Mouse (Mus musculus): ENCODE measurements around the gene Ccdc185. TPM values are rescaled to one million over a fixed set of nuclear protein-coding genes. Genes with fewer than 3 reads are reported as not detected.
A peak's percentile ranks its signal among the peaks of the same experiment; 100 is the strongest.

Ccdc185 gene
- polyA plus RNA-seq, 1 experiment from 2014 or later = not detected

DNA sequence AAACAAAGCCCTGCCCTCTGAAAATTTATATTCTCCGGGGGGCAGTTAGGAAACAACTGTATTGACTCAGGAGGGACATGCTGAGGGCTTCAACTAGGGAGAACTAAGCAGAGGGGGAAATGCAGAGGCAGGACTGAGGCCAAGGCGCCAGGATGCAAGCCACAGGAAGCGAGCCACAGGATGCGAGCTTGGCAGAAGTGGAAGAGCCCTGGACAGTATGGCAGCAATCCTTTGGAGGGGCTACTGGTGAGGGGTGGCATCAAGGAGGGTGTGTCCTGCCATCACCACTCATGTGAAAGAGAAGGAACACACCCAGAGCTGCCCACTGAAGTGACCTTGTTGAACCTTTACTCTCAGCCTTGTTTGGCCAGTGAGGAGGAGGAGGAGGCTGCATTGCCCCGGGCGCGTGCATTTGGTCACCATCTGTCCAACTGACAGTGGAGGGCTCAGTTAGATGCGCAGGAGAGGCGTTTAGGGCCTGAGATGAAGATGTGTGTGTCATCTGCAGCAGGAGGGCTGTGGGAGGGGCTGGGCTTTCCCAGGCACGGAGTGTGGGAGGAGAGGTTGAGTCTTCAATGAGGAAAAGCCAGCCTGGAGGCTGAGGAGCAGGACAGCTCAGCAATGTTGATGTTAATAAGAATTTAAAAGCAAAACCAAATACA is 27.9 kb upstream of the Ccdc185 start:
- Histone ChIP-seq H3K9ac (no peak overlapping the region), H3K4me1 (peaks cover 13% of the 10 kb centered on the region), H3K4me2 (no peak overlapping the region), H3K36me3 (0 out of 2 replicates have a peak, but pooled peaks cover 5% of the 10 kb centered on the region), H3K4me3 (replicated peaks) (no peak overlapping the region), H3K27ac (0 out of 2 replicates have a peak overlapping the region, but pooled peaks have one; percentile 37), H3K9me3 (replicated peaks) (no peaks in the 10 kb centered on the region), H3K27me3 (no peaks in the 10 kb centered on the region)
- ATAC-seq (replicated peaks; ENCODE audit: low FRiP score) = 0 out of 2 replicates have a peak, but pooled peaks have one; percentile 52
- WGBS = 26% methylated on average over 10 of the region's 10 CpGs

DNA sequence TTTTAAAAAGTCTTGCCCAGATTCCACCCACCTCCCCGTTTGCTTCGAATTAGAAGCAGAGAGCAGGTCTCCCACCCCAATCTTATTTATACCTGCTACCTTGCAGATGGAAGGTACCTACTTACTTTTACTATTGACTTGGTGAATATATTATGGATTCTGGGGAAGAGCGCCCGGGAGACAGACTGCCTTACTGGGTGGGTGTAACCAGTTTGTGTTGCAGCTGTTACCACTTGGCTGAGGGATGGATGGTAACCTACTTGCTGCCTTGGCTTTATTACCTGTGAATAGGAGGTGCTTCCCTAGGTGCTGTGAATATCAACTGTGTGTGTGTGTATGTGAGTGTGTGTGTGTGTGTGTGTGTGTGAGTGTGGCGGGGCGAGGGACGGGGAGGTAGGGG is 26.6 kb upstream of the Ccdc185 start:
- Histone ChIP-seq H3K36me3 (0 out of 2 replicates have a peak, but pooled peaks cover 5% of the 10 kb centered on the region), H3K9me3 (replicated peaks) (no peaks in the 10 kb centered on the region), H3K27ac (no peak overlapping the region)

DNA sequence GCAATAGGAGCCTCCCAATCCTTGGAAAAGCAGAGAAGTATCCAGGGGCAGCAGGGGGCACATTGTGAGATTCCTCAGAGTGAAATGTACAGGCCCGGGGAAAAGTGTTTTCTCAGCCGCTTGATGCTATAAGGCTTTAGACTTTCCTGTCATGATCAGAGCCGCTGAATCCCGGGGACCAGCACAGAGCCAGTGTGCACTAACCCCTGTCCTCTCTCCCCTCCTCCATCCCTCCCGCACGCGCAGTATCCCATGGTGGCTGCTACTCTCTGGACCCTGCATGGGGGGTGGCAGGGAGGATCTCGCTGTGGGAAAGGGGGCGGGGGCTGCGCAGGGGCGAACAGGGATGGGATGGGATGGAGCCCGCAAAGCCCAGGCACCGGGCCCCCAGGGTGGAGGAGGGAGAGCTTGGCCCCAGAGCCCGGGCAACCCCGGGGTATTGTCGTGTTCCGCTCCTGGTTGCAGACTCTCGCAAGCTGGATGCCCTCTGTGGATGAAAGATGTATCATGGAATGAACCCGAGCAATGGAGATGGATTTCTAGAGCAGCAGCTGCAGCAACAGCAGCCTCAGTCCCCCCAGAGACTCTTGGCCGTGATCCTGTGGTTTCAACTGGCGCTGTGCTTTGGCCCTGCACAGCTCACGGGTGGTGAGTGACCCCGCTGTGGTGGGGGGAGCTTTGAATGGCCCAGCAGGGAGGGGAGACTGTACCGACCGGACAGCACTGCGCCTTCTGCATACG is 15.7 kb upstream of the Ccdc185 start:
- Histone ChIP-seq H3K9ac (peak overlapping the region; percentile 51), H3K9me3 (replicated peaks) (no peaks in the 10 kb centered on the region), H3K36me3 (no peaks in the 10 kb centered on the region), H3K4me3 (replicated peaks) (peak overlapping the region; percentile 67), H3K27ac (peak overlapping the region; percentile 70), H3K4me2 (peak overlapping the region; percentile 97), H3K4me1 (peaks cover 24% of the 10 kb centered on the region), H3K27me3 (peaks cover 8% of the 10 kb centered on the region)
- ATAC-seq (replicated peaks; ENCODE audit: low FRiP score) = peak; percentile 84
- 3% methylated on average over 27 of the region's 27 CpGs for WGBS

More for the DNA sequence above, 26.6 kb upstream of the Ccdc185 start:
- H3K4me3 ChIP-seq (replicated peaks) = no peak overlapping the region
- no peak for ATAC-seq (replicated peaks; ENCODE audit: low FRiP score)
- 94% methylated on average over 7 of the region's 7 CpGs for WGBS
- no peak overlapping the region for H3K4me2 ChIP-seq
- H3K9ac ChIP-seq = no peak overlapping the region
- no peaks in the 10 kb centered on the region for H3K27me3 ChIP-seq
- peaks cover 13% of the 10 kb centered on the region for H3K4me1 ChIP-seq

DNA sequence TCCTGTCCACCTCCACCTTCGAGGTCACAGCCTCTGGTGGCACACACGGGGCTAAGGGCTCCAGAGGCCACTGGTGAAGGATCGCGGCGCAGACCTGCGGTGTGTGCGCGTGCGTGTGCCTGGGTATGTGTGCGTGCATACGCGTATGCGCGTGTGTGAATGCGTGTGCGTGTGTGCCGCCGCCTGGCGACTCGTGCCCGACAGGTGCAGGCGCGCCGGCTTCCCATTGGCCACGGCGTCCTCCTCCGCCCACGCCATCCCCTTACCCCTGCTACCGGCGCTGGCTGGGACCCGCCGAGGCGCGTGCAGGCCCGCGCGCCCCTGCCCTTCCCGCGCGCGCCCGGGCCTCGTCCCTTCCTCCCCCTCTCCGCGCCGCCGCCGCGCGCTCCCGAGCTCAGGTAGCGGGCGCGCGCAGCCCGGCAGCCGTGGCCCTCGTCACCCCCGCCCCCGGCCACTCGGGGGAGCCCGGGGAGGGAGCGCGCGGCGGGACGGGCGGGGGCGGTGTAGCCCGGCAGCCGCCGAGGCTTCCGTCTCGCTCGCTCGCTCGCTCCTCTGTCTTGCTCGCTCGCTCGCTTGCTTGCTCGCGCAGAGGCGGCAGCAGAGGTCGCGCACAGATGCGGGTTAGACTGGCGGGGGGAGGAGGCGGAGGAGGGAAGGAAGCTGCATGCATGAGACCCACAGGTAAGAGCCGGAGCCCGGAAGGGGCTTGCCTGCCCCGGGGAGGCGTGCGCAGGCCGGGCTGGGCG is 14.9 kb upstream of the Ccdc185 start, which contains the start of gene Susd4:
Susd4 (plus strand) TSS at position 145 of the 746 bp plus-strand sequence.
- Histone ChIP-seq H3K27ac (peak within 1 kb of the TSS; percentile 70), H3K9me3 (replicated peaks) (no peaks in the 10 kb centered on the region), H3K4me3 (replicated peaks) (peak within 1 kb of the TSS; percentile 67), H3K4me1 (peaks cover 24% of the 10 kb centered on the region), H3K27me3 (peaks cover 8% of the 10 kb centered on the region), H3K4me2 (peak within 1 kb of the TSS; percentile 97), H3K36me3 (no peaks in the 10 kb centered on the region), H3K9ac (peak within 1 kb of the TSS; percentile 51)
- ATAC-seq (replicated peaks; ENCODE audit: low FRiP score) = peak; percentile 86
- under 1% methylated on average over 94 of the region's 95 CpGs for WGBS

DNA sequence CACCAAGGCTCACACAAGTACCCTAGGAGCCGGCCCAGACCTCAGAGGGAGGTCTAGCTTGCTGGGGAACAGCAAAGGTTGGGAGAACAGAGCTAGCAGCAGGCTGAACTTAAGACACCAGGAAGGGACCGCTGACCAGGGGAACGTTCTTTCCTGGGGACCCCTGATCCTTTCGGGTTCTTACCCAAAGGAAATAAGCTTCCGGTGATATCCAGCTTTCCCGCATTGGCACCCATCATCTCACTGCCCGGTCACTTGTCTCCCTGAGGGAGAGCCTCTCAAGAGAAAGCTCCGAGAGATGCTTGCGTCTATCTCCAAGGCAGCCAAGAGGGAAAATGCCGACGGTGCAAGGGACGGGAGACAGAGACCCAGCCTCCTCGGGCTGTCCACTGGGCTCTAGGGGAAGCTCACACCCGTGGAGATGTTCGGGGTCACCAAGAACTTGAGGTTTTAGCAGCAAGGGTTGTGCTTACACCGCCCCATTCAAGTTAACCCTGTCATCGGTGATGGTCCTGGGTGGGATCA is 14.3 kb upstream of the Ccdc185 start:
- 9% methylated on average over 17 of the region's 17 CpGs for WGBS
- no peak overlapping the region for H3K27ac ChIP-seq
- peaks cover 8% of the 10 kb centered on the region for H3K27me3 ChIP-seq
- H3K9ac ChIP-seq = peak overlapping the region; percentile 51; the same call in 1 of the 2 replicates
- ATAC-seq (replicated peaks; ENCODE audit: low FRiP score) = no peak; the same call in 1 of the 2 replicates
- peaks cover 24% of the 10 kb centered on the region for H3K4me1 ChIP-seq
- H3K4me3 ChIP-seq (replicated peaks) = peak overlapping the region; percentile 67
- peak overlapping the region; percentile 97 for H3K4me2 ChIP-seq
- no peaks in the 10 kb centered on the region for H3K9me3 ChIP-seq (replicated peaks)
- no peaks in the 10 kb centered on the region for H3K36me3 ChIP-seq

DNA sequence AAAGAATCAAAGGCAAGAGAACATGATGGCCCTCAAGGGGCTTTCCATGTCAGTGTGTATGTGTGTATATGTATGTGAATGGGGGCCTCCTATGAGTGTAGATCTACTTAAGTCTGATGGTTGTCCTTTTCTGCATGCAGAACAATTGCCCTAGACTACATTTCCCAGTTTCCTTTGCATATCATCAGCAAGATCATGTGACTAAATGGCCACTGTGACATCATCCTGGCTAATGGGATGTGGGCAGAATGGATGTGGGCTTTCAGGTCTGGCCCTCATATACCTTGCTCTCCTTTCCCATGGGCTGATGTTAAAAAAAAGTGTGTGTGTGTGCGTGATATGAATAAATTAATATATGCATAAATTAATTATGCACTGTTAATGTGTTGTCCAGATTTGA is 9.8 kb upstream of the Ccdc185 start:
- Histone ChIP-seq H3K9me3 (replicated peaks) (no peaks in the 10 kb centered on the region), H3K4me3 (replicated peaks) (no peak overlapping the region), H3K36me3 (no peaks in the 10 kb centered on the region), H3K27ac (no peak overlapping the region), H3K27me3 (peaks cover 8% of the 10 kb centered on the region), H3K4me2 (no peak overlapping the region), H3K4me1 (peaks cover 9% of the 10 kb centered on the region), H3K9ac (no peak overlapping the region)
- WGBS = 93% methylated on average over 1 of the region's 1 CpGs
- no peak for ATAC-seq (replicated peaks; ENCODE audit: low FRiP score)

DNA sequence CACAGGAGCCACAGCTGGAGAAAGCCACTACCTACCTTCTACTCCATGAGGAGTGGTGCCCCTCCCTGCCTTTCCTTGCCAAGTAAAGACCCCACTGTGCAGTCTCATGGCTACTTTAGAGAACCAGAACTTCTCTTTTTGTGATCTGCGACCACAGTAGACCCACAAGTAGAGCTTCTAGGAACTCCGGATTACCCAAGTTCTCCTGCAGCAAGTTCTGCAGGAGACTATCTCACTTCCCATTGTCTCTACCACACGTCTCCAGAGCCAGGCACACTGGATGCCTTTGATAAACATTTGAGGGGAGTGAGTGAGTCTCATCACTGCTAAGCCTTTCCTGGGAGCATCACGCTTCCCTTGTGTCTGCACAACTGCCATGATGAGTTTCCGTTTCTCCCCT is 5.9 kb upstream of the Ccdc185 start:
- Histone ChIP-seq H3K27me3 (no peaks in the 10 kb centered on the region; the same call in 1 of the 2 replicates), H3K9ac (no peak overlapping the region), H3K4me1 (no peaks in the 10 kb centered on the region), H3K27ac (no peak overlapping the region), H3K36me3 (no peaks in the 10 kb centered on the region), H3K9me3 (replicated peaks) (no peaks in the 10 kb centered on the region), H3K4me2 (no peak overlapping the region), H3K4me3 (replicated peaks) (no peak overlapping the region)
- WGBS = 89% methylated on average over 5 of the region's 5 CpGs
- no peak for ATAC-seq (replicated peaks; ENCODE audit: low FRiP score)

DNA sequence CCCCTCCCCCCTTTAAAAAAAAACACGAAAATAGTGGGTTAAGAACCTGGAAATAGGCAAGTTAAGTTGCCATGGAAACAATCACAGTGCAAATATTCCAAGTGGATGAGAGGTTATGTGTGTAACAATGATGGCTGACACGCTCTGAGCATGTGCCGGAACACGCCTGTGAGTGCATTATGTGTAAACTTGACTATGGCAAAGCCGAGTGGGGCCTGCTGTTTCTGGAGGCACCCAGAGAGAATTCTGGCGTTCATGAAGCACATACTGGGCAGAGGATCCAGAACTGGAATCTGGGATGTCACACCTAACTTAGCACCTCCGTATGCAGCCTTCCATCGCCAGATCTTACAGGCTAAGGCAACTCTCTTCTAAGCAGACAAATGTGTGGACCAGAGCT is 4.7 kb upstream of the Ccdc185 start:
- H3K36me3 ChIP-seq = no peaks in the 10 kb centered on the region
- H3K27me3 ChIP-seq = no peaks in the 10 kb centered on the region; the same call in 1 of the 2 replicates
- H3K4me3 ChIP-seq (replicated peaks) = no peak overlapping the region
- no peaks in the 10 kb centered on the region for H3K9me3 ChIP-seq (replicated peaks)
- H3K27ac ChIP-seq = no peak overlapping the region
- no peaks in the 10 kb centered on the region for H3K4me1 ChIP-seq
- H3K4me2 ChIP-seq = no peak overlapping the region
- H3K9ac ChIP-seq = no peak overlapping the region
- WGBS = 85% methylated on average over 8 of the region's 8 CpGs
- ATAC-seq (replicated peaks; ENCODE audit: low FRiP score) = no peak

DNA sequence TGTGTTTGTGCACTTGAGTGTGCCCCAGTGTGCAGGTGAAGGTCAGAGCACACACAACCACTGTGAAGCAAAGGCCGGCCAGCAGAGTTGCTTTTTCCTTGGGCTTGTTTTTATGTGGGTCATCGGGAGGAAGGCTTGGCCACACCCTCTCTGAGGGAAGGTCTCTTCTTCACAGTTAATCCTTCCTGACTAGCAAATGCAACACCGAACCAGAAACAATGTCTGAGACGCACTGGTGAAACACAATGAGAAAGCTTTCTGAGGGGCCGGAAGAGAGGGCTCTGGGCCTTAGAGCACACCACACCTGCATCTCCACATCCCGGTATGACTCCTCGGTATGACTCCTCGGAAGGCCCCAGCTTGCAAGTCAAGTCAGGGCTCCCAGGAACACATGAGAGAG is 2.3 kb upstream of the Ccdc185 start:
- Histone ChIP-seq H3K36me3 (no peaks in the 10 kb centered on the region), H3K27ac (no peak overlapping the region), H3K4me3 (replicated peaks) (no peak overlapping the region), H3K4me2 (no peak overlapping the region), H3K9ac (no peak overlapping the region), H3K4me1 (no peaks in the 10 kb centered on the region), H3K27me3 (no peaks in the 10 kb centered on the region), H3K9me3 (replicated peaks) (no peaks in the 10 kb centered on the region)
- WGBS = 82% methylated on average over 8 of the region's 8 CpGs
- ATAC-seq (replicated peaks; ENCODE audit: low FRiP score) = no peak

DNA sequence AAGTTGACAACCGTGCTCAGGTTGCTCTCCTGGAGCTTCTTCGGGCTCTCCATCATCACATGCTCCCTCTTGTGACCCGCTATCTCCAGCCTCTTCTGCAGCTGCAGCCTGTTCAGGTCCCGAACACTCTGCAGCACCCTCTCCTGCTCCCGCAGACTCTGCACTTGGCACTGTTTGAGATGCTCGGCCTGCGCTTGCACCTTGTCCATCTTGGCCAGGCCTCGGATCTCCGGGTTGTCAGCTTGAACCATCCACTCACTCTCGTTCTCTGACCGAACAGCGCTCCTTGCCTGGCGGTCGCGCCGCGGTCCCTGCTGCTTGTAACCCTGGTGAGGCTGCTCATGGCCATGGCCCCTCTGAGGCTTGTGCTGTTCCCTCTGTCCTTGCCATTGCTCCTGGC is 1.1 kb downstream of the Ccdc185 start:
- no peaks in the 10 kb centered on the region for H3K27me3 ChIP-seq
- H3K4me2 ChIP-seq = no peak overlapping the region
- H3K4me3 ChIP-seq (replicated peaks) = no peak overlapping the region
- WGBS = 92% methylated on average over 17 of the region's 17 CpGs
- no peak for ATAC-seq (replicated peaks; ENCODE audit: low FRiP score)
- no peaks in the 10 kb centered on the region for H3K36me3 ChIP-seq
- no peaks in the 10 kb centered on the region for H3K4me1 ChIP-seq
- no peak overlapping the region for H3K27ac ChIP-seq
- no peak overlapping the region for H3K9ac ChIP-seq
- H3K9me3 ChIP-seq (replicated peaks) = no peaks in the 10 kb centered on the region

DNA sequence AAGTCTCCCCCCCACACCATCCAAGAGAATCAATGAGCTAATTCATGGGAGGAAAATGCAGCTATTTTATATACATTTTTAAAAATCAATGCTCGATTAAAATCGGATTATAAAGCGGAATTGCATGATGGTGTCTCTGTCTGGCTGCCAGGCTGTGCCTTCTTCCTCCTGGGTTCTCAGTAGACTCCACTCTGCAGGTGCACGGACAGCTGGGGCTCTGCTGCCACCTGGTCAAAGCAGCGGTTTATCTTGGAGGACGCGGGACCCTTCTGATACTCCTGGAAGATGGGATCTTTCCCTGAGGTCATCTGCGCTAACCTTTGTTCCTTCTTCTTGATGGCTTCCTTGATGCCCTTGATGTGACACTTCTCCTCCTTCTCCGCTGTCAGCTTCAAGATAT is 1.9 kb downstream of the Ccdc185 start:
- ATAC-seq (replicated peaks; ENCODE audit: low FRiP score) = no peak
- Histone ChIP-seq H3K4me1 (no peaks in the 10 kb centered on the region), H3K36me3 (no peaks in the 10 kb centered on the region), H3K27me3 (no peaks in the 10 kb centered on the region), H3K9me3 (replicated peaks) (no peaks in the 10 kb centered on the region), H3K27ac (no peak overlapping the region), H3K9ac (no peak overlapping the region), H3K4me2 (no peak overlapping the region), H3K4me3 (replicated peaks) (no peak overlapping the region)
- WGBS = 91% methylated on average over 9 of the region's 9 CpGs
